Mouse (Mus musculus) lung, postnatal 0 days (tissue): ENCODE data around the gene Abca1.

Experiments used
- CTCF ChIP-seq: IDR thresholded peaks from 2 replicates; pipeline ENCODE4 v1.5.1; 2016; ENCODE audit warnings: antibody characterized with exemption, mild to moderate bottlenecking
- EP300 ChIP-seq: IDR thresholded peaks from 2 replicates; pipeline ENCODE4 v1.6.1; 2016; ENCODE audit warnings: antibody characterized with exemption, mild to moderate bottlenecking, control low read depth

DNA sequence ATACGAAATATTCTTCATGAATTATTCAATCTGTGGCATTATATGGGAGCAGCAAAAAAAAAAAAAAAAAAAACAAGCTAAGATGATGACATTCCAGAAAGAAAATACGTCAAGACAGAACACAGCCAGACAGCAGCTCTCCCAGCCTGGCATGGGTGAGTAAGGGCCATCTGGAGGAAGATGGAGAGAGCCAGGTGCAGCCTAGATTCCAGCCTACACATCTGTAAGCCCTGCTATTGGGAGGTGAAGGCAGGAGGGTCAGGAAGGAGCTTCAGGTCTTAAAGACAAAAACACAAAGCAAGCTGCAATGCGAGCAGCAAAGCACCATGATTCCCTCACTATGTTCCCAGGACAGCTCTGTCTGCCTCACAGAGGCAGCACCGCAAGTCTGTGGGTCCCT lies 26.9 kb upstream of the Abca1 start:
- TF ChIP-seq CTCF (no peak), EP300 (no peak)
